Mouse (Mus musculus): ENCODE data around the gene A530016L24Rik.

- TF ChIP-seq CTCF (IDR thresholded peaks at IDR 0.05; ENCODE audit: control insufficient read depth, insufficient read depth, insufficient replicate concordance, low read depth, low read length): no peak
- no peak for TF ChIP-seq POLR2A (IDR thresholded peaks at IDR 0.05; ENCODE audit: control insufficient read depth, low read depth, low read length)
Observed at GRCm38 (mm10) chr12:112451381-112451780, 37.9 kb upstream of the A530016L24Rik start.
